Mouse (Mus musculus): ENCODE results near the gene Prex1. TPM values are rescaled to one million over a fixed set of nuclear protein-coding genes. Genes with fewer than 3 reads are reported as not detected.

Prex1 gene
- polyA plus RNA-seq, 1 experiment from 2014 or later, result 22.0 TPM

GRCm38 (mm10) chr2:166646434-166647088, 67.1 kb downstream of the Prex1 start:
- H3K36me3 ChIP-seq (ENCODE audit: control insufficient read depth, insufficient read depth, low read length), result no peaks in the 10 kb centered on the region
- no peak for ATAC-seq
- no peak overlapping the region for H3K4me2 ChIP-seq (ENCODE audit: low read length)
- WGBS, result 72% methylated on average over 11 of the region's 12 CpGs
- H3K4me3 ChIP-seq (ENCODE audit: low read depth, low read length), result no peak overlapping the region
- no peaks in the 10 kb centered on the region for H3K9me3 ChIP-seq (replicated peaks; ENCODE audit: control insufficient read depth, low read length, poor library complexity, severe bottlenecking)
- no peak overlapping the region for H3K27ac ChIP-seq (ENCODE audit: low read length)
- H3K27me3 ChIP-seq (ENCODE audit: control insufficient read depth, insufficient read depth, low read depth, low read length), result no peaks in the 10 kb centered on the region
- H3K4me1 ChIP-seq (ENCODE audit: control insufficient read depth, insufficient read depth, low read length), result no peaks in the 10 kb centered on the region; the same call in 1 of the 2 replicates
- H3K9ac ChIP-seq (ENCODE audit: low read depth, low read length), result no peak overlapping the region

DNA sequence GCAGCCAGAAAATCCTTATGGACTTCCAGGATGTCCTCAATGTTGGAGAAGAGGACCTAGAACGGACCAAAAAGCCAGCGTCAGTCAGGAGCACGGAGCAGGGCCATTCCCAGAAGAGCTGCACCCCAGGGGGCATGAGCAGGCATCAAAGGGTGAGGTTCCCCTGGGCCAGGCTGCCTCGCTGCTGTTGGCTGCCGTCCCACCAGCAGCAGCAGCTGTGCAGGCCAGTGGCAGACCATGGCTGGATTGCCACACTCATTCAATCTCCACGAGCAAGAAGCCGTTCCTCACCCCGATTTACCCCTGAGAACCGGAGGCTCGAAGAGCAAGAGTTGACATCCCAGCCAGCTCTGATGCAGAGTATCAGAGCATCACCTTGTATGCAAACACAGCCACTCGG, 68.8 kb downstream of the Prex1 start:
- WGBS, result 73% methylated on average over 11 of the region's 11 CpGs
- Histone ChIP-seq H3K4me3 (ENCODE audit: low read depth, low read length) (no peak overlapping the region), H3K27ac (ENCODE audit: low read length) (no peak overlapping the region), H3K9me3 (replicated peaks; ENCODE audit: control insufficient read depth, low read length, poor library complexity, severe bottlenecking) (no peaks in the 10 kb centered on the region), H3K9ac (ENCODE audit: low read depth, low read length) (no peak overlapping the region), H3K4me1 (ENCODE audit: control insufficient read depth, insufficient read depth, low read length) (no peaks in the 10 kb centered on the region), H3K36me3 (ENCODE audit: control insufficient read depth, insufficient read depth, low read length) (no peaks in the 10 kb centered on the region), H3K27me3 (ENCODE audit: control insufficient read depth, insufficient read depth, low read depth, low read length) (no peaks in the 10 kb centered on the region), H3K4me2 (ENCODE audit: low read length) (no peak overlapping the region)
- no peak for ATAC-seq

DNA sequence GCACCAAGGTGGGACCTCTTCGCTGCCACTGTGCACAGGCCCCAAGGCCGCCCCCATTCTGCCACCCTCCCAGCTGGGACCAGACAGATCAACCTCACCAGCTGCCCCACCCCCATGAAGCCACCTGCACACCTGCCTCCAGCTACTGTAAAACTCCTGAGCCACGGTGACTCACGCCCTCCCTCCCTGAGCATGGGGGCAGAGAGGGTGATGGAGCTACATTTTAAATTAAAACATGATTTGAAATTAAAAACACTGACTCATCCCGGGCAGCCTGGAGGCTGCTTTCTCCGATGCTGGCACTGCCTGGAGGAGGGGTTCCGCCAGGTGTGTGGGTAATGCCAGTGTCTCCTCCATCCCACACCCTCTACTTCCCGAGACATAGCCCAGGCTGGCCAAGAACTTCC, 71.0 kb downstream of the Prex1 start:
- Histone ChIP-seq H3K27ac (ENCODE audit: low read length) (no peak overlapping the region), H3K4me1 (ENCODE audit: control insufficient read depth, insufficient read depth, low read length) (no peaks in the 10 kb centered on the region), H3K27me3 (ENCODE audit: control insufficient read depth, insufficient read depth, low read depth, low read length) (no peaks in the 10 kb centered on the region), H3K9me3 (replicated peaks; ENCODE audit: control insufficient read depth, low read length, poor library complexity, severe bottlenecking) (no peaks in the 10 kb centered on the region), H3K36me3 (ENCODE audit: control insufficient read depth, insufficient read depth, low read length) (no peaks in the 10 kb centered on the region), H3K4me2 (ENCODE audit: low read length) (no peak overlapping the region), H3K9ac (ENCODE audit: low read depth, low read length) (no peak overlapping the region), H3K4me3 (ENCODE audit: low read depth, low read length) (no peak overlapping the region)
- no peak for ATAC-seq
- 90% methylated on average over 8 of the region's 8 CpGs for WGBS

DNA sequence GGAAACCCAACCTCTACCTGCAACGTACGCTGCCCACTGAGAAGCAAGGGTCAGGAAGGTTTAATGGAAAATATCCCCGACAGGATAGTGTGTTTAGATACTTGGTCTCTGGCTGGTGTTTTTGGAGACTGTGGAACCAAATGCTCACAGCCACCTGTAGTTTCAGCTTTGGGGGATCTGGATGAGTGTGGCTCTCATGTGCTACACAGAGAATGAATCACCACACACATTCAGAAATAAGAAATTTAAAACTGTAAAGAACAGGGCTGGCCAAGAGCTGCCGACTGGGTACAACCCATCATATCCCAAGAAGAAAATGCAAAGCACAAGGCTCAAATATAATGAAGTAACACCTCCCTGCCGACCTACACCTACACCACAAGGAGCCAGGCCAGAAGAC, 73.9 kb downstream of the Prex1 start:
- no peak overlapping the region for H3K9ac ChIP-seq (ENCODE audit: low read depth, low read length)
- H3K27ac ChIP-seq (ENCODE audit: low read length), result no peak overlapping the region
- H3K27me3 ChIP-seq (ENCODE audit: control insufficient read depth, insufficient read depth, low read depth, low read length), result no peaks in the 10 kb centered on the region
- H3K4me1 ChIP-seq (ENCODE audit: control insufficient read depth, insufficient read depth, low read length), result peaks cover 7% of the 10 kb centered on the region
- no peak for ATAC-seq
- no peaks in the 10 kb centered on the region for H3K36me3 ChIP-seq (ENCODE audit: control insufficient read depth, insufficient read depth, low read length)
- H3K4me2 ChIP-seq (ENCODE audit: low read length), result no peak overlapping the region
- no peaks in the 10 kb centered on the region for H3K9me3 ChIP-seq (replicated peaks; ENCODE audit: control insufficient read depth, low read length, poor library complexity, severe bottlenecking)
- 96% methylated on average over 5 of the region's 5 CpGs for WGBS
- no peak overlapping the region for H3K4me3 ChIP-seq (ENCODE audit: low read depth, low read length)

DNA sequence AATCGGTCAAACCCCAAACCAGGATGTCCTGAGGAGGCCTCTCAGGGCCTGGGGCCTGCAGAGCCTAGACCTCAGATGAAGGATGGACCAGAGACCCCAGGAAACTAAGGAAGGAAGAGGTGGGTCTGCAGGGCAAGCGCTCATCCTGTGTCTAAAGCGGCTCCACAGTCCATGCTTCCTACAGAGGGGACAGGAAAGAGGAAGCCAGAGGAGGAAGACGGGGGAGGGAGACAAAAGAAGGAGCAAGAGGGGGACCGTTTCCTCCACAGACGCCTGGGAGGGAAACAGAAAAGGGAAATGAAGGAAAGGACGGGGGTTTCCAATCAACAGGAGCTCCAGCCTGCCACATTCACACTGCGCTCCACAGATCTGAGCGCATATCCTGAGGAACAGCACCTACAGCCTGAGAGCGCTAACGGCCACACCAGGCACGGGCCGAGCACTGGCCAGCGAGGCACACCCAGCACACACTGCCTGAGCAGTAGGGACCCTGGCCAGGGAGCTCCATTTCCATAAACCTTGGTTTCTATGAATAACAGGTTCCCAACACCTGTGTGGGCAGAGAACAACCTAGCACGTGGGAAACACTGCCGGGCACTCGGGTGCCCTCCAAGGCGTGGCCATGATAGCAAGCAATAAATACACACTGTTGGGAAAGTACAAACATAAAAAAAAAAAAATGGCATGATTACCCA, 74.5 kb downstream of the Prex1 start:
- Histone ChIP-seq H3K4me2 (ENCODE audit: low read length) (no peak overlapping the region), H3K9me3 (replicated peaks; ENCODE audit: control insufficient read depth, low read length, poor library complexity, severe bottlenecking) (no peaks in the 10 kb centered on the region), H3K4me1 (ENCODE audit: control insufficient read depth, insufficient read depth, low read length) (peaks cover 7% of the 10 kb centered on the region), H3K27me3 (ENCODE audit: control insufficient read depth, insufficient read depth, low read depth, low read length) (no peaks in the 10 kb centered on the region), H3K36me3 (ENCODE audit: control insufficient read depth, insufficient read depth, low read length) (no peaks in the 10 kb centered on the region), H3K9ac (ENCODE audit: low read depth, low read length) (no peak overlapping the region), H3K27ac (ENCODE audit: low read length) (no peak overlapping the region), H3K4me3 (ENCODE audit: low read depth, low read length) (no peak overlapping the region)
- no peak for ATAC-seq
- 88% methylated on average over 18 of the region's 18 CpGs for WGBS

DNA sequence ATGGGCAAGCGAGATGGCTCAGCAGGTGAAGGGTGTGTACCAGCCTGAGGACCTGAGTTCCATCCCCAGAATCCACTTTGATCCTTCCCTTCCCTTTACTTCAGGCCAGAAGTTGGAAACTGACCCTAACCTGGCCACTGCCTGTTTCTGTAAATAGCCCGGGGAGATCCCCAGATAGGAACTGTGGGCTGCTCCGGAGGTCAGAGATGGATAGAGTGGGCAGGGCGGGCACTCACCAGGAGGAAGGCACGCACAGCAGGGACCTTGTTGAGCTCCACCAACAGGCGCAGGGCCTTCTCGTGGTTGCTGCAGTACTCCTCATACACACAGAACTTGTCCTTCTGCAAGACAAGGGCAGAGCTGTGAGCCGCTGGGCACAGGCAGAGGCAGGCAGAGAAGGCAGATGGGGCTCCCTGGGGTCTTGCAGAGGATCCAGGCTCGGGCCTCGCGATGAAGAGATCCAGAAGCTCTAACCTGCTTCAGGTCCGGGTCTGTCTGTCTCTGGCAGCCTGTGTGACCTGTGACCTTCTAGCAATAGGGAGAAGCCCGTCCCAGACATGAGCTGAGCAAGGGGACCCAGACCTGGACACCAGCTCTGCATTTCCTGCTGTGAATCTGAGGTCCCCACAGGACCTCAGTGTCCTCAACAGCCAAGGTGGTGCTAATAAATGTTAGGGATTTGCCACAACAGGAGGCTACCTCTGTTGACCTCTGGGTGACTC, 75.4 kb downstream of the Prex1 start:
- WGBS, result 80% methylated on average over 13 of the region's 13 CpGs
- H3K27ac ChIP-seq (ENCODE audit: low read length), result no peak overlapping the region
- H3K4me3 ChIP-seq (ENCODE audit: low read depth, low read length), result no peak overlapping the region
- H3K9ac ChIP-seq (ENCODE audit: low read depth, low read length), result no peak overlapping the region
- no peaks in the 10 kb centered on the region for H3K36me3 ChIP-seq (ENCODE audit: control insufficient read depth, insufficient read depth, low read length)
- no peak for ATAC-seq
- no peaks in the 10 kb centered on the region for H3K27me3 ChIP-seq (ENCODE audit: control insufficient read depth, insufficient read depth, low read depth, low read length)
- no peak overlapping the region for H3K4me2 ChIP-seq (ENCODE audit: low read length)
- H3K4me1 ChIP-seq (ENCODE audit: control insufficient read depth, insufficient read depth, low read length), result peaks cover 7% of the 10 kb centered on the region
- H3K9me3 ChIP-seq (replicated peaks; ENCODE audit: control insufficient read depth, low read length, poor library complexity, severe bottlenecking), result no peaks in the 10 kb centered on the region

GRCm38 (mm10) chr2:166637673-166637990, 76.0 kb downstream of the Prex1 start:
- H3K4me1 ChIP-seq (ENCODE audit: control insufficient read depth, insufficient read depth, low read length), result peaks cover 7% of the 10 kb centered on the region
- no peak overlapping the region for H3K9ac ChIP-seq (ENCODE audit: low read depth, low read length)
- WGBS, result 83% methylated on average over 4 of the region's 4 CpGs
- ATAC-seq, result no peak
- peaks cover 3% of the 10 kb centered on the region; the same call in 1 of the 2 replicates for H3K36me3 ChIP-seq (ENCODE audit: control insufficient read depth, insufficient read depth, low read length)
- H3K27me3 ChIP-seq (ENCODE audit: control insufficient read depth, insufficient read depth, low read depth, low read length), result no peaks in the 10 kb centered on the region
- no peaks in the 10 kb centered on the region for H3K9me3 ChIP-seq (replicated peaks; ENCODE audit: control insufficient read depth, low read length, poor library complexity, severe bottlenecking)
- H3K27ac ChIP-seq (ENCODE audit: low read length), result no peak overlapping the region
- H3K4me2 ChIP-seq (ENCODE audit: low read length), result no peak overlapping the region
- no peak overlapping the region for H3K4me3 ChIP-seq (ENCODE audit: low read depth, low read length)

- H3K9me3 ChIP-seq (replicated peaks; ENCODE audit: control insufficient read depth, low read length, poor library complexity, severe bottlenecking), result no peaks in the 10 kb centered on the region
- peaks cover 3% of the 10 kb centered on the region; the same call in 1 of the 2 replicates for H3K36me3 ChIP-seq (ENCODE audit: control insufficient read depth, insufficient read depth, low read length)
- no peak overlapping the region for H3K27ac ChIP-seq (ENCODE audit: low read length)
- peaks cover 7% of the 10 kb centered on the region for H3K4me1 ChIP-seq (ENCODE audit: control insufficient read depth, insufficient read depth, low read length)
- WGBS, result 54% methylated on average over 17 of the region's 17 CpGs
- no peak overlapping the region for H3K4me2 ChIP-seq (ENCODE audit: low read length)
- 0 out of 2 replicates have a peak, but pooled peaks have one; percentile 58 for ATAC-seq
- no peaks in the 10 kb centered on the region for H3K27me3 ChIP-seq (ENCODE audit: control insufficient read depth, insufficient read depth, low read depth, low read length)
- no peak overlapping the region for H3K4me3 ChIP-seq (ENCODE audit: low read depth, low read length)
- no peak overlapping the region for H3K9ac ChIP-seq (ENCODE audit: low read depth, low read length)
These were observed 76.6 kb downstream of the Prex1 start for GRCm38 (mm10) chr2:166636867-166637672.

Data from midbrain, embryonic 16.5 days (tissue).